Mouse (Mus musculus) bone marrow macrophage, adult 2 months (primary cell): ENCODE data around the gene Zfp775.

ENCODE experiments used
- CTCF ChIP-seq: IDR thresholded peaks from 2 replicates; pipeline ENCODE4 v1.5.1; 2012; ENCODE audit warnings: low read depth, mild to moderate bottlenecking, low read length, moderate library complexity
- POLR2A ChIP-seq: IDR thresholded peaks from 2 replicates; pipeline ENCODE4 v1.6.1; 2012; ENCODE audit warnings: mild to moderate bottlenecking, low read depth, low read length, borderline replicate concordance

DNA sequence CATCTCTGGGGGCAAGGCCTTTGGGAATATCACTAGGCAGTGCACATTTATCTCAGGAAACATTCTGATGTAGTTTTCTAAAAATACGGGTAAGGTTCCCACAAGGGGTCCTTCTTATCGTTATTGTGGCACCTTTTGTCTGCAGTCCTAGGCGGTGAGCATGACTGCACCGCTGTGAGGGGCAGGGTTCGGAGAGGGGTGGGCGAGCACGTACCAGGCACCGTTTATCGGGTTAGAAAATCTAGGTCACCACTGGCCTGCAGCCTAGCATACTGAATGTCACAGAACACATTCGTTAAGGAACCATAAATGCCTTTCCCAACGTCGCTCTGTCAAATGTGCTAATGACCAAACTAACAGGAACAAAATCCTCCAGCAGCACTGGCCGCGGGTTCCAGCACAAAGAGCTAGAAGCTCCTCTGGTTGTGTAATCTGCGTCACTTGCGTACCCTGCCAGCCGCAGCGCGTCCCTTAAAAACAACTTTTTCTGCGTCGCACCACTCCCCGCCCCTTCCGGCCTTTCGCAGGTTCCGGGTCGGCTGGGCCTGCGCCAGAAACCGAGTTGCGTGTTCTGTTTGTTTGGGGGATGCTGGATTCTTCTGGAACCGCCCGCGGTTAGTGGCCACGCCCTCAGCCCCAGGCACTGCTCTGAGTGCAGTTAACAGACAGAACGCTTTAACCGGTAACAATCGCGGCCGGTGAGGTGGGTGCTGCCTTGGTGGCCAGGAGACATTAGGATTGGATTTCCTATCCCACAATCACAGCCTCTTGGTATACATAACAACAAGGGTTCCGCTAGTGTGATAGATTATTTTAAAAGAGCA lies 47.4 kb upstream of the Zfp775 start, which contains the start of gene Lrrc61:
- no peak for TF ChIP-seq CTCF
- no peak for TF ChIP-seq POLR2A
